Mouse (Mus musculus) retina, adult 2 months (tissue): ENCODE measurements around the gene Olfr1013.

Experiments used
- DNase-seq: peaks from one replicate; pipeline ENCODE4 v3.0.0-alpha.2; 2012; ENCODE audit warnings: low read depth, low spot score

Gene Olfr1013

DNA sequence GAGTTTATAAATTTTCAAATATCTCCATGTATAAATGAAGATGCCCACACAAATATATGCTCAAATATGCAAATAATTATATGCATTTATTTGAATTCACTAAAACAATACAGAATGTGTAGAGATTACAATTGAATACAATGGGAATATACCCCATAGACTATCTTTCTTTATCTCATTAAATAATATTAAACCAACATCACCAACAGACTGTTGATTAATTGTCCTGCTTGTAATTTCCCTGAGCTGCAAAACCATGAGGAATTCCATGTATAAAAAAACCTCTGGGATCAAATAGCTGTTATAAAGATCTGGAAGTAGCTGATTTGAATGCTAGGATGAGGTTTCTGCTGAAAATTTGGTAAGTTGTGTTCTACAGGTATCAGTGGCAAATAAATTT is at the start of gene Olfr1013:
TSS of gene Olfr1013 (plus strand) at position 301 of the 400 bp plus-strand sequence.
- DNase-seq = no peak

DNA sequence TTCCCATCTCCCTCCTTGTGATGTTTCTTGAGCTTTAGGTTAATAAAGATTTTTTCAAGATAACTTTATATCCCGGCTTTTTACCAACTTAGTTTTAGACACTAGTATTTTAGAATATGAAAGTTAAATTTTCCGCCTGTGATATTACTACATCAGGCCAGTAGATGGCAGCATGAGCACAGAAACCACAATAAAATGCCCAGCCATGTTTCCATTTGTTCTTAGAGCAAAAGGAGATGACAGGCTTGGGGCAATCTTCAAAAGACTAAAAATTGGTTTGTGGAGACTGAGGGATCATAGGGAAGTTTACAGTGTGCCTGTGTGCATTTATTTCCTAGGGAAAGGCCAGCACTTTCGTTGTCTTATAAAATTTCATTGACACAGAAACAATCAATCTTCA is 41.1 kb upstream of the Olfr1013 start:
- peak; percentile 6 for DNase-seq

DNA sequence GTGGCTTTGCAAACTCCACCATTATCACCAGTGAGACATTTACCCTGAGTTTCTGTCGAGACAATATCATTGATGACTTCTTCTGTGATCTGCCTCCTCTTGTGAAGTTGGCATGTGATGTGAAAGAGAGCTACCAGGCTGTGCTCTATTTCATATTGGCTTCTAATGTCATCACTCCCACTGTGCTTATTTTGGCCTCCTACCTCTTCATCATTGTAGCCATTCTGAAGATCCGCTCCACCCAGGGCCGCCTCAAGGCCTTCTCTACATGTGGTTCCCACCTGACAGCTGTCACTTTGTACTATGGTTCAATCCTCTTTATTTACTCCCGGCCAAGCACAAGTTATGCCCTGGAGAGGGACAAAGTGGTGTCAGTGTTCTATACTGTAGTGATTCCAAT is 13.1 kb upstream of the Olfr1013 start:
- DNase-seq = no peak

DNA sequence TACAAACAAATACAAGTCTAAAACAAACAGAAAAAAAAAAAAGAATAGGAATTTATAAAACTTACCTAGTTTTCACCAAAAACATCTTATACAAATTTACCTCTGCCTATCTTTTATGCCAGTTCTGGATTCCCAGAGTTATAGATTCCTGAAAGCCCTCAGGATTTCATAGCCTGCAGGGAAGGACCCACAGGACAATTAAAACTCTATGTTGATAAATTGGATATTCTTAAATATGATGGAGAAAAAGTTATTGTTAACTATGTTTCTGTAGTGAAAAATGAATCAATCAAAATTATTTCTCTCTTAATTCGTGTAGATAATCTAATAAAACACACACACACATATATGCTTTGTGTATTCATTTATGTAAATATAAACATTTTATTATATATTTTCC is 4.2 kb upstream of the Olfr1013 start, which contains the start of gene Olfr1012:
TSS of gene Olfr1012 (minus strand) at position 101 of the 400 bp plus-strand sequence.
- DNase-seq = no peak

DNA sequence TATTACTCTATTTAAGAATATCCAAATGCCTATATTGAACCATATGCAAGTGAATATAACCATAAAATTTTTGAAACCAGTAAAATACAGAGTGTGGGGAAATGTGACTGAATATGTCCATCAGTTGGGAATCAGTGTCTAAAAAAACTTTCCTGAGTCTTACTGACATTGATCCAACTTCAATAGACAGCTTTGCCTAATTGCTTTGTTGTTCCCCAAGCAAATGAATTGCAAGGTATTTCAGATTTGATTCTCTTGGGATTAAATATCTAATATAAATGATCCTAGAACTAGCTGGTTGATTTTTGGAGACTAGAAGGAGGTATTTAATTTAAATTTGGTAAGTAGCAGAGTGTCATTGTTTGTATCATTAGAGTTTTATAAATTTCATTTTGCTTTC is 5.5 kb downstream of the Olfr1013 start, which contains the start of gene Olfr1014:
TSS of gene Olfr1014 (plus strand) at position 301 of the 400 bp plus-strand sequence.
- DNase-seq = no peak

DNA sequence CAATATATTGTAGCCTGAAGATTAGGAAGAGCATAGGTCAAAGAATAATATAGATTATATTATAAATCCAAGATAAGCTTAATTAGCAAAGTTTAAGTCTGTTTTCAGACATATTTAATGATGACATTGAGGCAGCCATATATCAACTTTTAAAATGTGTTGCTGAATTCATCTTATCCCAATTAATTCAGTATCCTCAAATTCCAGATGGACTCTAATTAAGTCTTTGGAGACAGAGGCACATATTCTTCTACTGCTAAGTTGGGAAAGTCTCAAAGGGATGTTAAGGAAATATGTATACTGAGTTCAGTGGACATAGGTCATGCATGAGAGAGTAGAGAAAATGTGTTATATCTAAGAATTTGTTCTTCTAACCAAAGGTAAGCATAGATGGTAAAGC is 14.8 kb downstream of the Olfr1013 start, which contains the start of gene Olfr1015:
TSS of gene Olfr1015 (plus strand) at position 301 of the 400 bp plus-strand sequence.
- no peak for DNase-seq

DNA sequence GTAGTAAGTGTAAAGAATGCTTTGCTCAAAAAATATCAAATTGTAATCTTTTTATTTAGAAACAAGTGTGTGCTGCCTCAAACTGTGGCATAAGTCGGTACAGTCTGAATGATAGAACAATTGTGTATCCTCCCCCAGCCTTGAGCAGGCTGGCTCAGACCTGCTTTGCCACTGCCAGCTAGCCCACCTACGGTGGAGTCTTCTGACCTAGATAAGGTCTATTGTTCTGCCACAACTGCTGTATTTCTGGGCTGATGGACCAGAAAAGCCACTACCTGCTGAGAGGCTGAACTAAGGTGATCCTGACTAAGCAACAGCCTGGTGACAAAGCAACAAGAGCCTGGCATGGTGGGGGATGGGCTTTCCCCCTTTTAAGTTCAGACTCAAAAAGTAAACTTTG is 25.4 kb downstream of the Olfr1013 start:
- no peak for DNase-seq

DNA sequence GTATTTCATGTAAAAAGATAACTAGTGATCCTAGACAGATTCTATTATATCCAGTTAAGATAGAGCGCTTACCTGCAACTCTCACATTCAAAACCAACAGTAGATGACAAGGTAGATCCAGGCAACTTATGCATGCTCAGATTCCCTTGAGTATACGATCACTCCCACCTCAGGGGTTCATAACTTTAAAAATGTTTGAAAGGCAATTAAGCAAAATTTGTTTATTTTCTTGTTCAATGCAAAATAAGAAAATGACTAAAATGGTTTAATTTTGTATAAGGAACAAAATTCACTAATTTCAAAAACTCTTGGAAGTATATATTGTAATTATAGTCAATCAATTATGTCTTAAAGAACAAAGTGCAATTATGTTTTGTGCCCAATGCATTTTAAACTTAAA is 35.5 kb downstream of the Olfr1013 start, which contains the start of gene Olfr1016:
TSS of gene Olfr1016 (minus strand) at position 101 of the 400 bp plus-strand sequence.
- DNase-seq = no peak

DNA sequence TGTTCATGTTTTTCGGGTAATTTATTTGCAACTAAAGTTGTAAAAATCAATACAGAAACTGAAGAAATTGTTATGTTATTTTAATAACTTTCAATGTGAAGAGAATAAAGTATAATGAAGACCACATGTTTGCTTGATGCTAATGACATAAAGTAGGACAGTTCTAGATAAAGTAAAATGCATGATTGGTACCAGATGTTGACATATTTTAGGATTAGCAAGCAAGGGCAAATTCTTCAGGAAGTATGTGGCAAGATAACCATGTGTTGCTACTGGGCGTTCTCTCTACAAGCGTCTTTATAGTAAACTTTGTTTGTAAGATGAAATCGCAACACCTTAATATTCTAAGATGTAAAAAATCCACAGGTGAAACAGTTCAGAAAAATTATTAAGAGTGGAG is 37.6 kb downstream of the Olfr1013 start:
- DNase-seq = no peak

DNA sequence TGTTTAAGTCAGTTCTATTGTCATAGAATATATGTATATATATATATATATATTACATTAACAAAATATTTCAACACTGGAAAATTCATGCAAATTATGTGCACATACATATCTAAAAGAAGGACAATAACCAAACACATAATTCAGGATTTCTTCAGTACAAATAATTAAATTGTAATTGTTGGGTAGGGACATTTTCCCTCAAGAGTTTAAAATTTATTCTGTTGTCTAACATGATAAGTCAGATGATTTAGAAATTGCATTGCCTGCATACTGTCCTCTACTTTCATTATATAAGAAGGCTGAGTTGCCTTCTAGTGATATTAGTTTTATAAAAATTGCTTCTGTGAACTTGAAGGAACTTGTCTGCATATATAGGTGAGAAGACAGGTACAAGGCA is 51.3 kb downstream of the Olfr1013 start, which contains the start of gene Olfr1018:
TSS of gene Olfr1018 (plus strand) at position 301 of the 400 bp plus-strand sequence.
- DNase-seq = no peak
